Mouse (Mus musculus): Measurements from ENCODE around the gene Asb13. TPM values are rescaled to one million over a fixed set of nuclear protein-coding genes. Genes with fewer than 3 reads are reported as not detected.
A peak's percentile ranks its signal among the peaks of the same experiment; 100 is the strongest.

Gene Asb13
- 9.0 and 10.5 TPM in 2 replicates for polyA plus RNA-seq (2015; fragmentation: Nextera tagmentation; extraction: Ambion mirVana)

GRCm38 (mm10) chr13:3633895-3634811 is at the start of gene Asb13:
Asb13 (plus strand) TSS chr13:3634032.
- Histone ChIP-seq H3K36me3 (no peaks in the 10 kb centered on the region), H3K9ac (peak within 1 kb of the TSS; percentile 84), H3K4me1 (peaks cover 3% of the 10 kb centered on the region; the same call in 1 of the 2 replicates), H3K27me3 (no peaks in the 10 kb centered on the region), H3K4me2 (replicated peaks) (peak within 1 kb of the TSS; percentile 74), H3K27ac (no peak within 1 kb of the TSS), H3K4me3 (peak within 1 kb of the TSS; percentile 76), H3K9me3 (no peaks in the 10 kb centered on the region)
- ATAC-seq (ENCODE audit: low FRiP score, low read depth), result peak; percentile 92
- WGBS, result 1% methylated on average over 47 of the region's 47 CpGs

DNA sequence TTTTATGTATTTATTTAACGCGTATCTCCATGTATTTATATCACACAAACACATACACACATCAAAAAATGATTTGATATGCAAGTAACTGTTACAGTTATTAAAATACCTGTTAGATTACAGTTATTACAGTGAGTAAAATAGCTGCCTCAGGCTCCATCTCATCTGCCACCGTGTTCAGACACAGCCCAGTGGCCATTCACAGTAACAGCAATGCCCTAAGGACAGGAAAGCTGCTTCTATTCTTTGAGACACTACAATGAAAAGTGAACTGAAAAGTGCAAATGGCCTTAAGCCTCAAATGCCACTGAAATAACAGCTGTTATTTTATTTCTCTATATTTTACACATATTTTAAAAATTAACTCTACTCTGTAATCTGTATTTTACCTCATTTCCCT is 43.0 kb upstream of the Asb13 start:
- Histone ChIP-seq H3K27ac (no peak overlapping the region), H3K9me3 (no peaks in the 10 kb centered on the region), H3K9ac (no peak overlapping the region), H3K4me2 (replicated peaks) (no peak overlapping the region), H3K27me3 (no peaks in the 10 kb centered on the region), H3K4me1 (no peaks in the 10 kb centered on the region), H3K36me3 (peaks cover 70% of the 10 kb centered on the region), H3K4me3 (no peak overlapping the region)
- 87% methylated on average over 3 of the region's 3 CpGs for WGBS
- no peak for ATAC-seq (ENCODE audit: low FRiP score, low read depth)

- H3K4me1 ChIP-seq, result no peaks in the 10 kb centered on the region
- no peak overlapping the region for H3K4me2 ChIP-seq (replicated peaks)
- 96% methylated on average over 1 of the region's 1 CpGs for WGBS
- peaks cover 74% of the 10 kb centered on the region for H3K36me3 ChIP-seq
- no peak overlapping the region for H3K27ac ChIP-seq
- no peak for ATAC-seq (ENCODE audit: low FRiP score, low read depth)
- H3K27me3 ChIP-seq, result no peaks in the 10 kb centered on the region
- H3K4me3 ChIP-seq, result no peak overlapping the region
- H3K9ac ChIP-seq, result no peak overlapping the region
- H3K9me3 ChIP-seq, result no peaks in the 10 kb centered on the region
Observed at GRCm38 (mm10) chr13:3594311-3594710, 39.5 kb upstream of the Asb13 start.

DNA sequence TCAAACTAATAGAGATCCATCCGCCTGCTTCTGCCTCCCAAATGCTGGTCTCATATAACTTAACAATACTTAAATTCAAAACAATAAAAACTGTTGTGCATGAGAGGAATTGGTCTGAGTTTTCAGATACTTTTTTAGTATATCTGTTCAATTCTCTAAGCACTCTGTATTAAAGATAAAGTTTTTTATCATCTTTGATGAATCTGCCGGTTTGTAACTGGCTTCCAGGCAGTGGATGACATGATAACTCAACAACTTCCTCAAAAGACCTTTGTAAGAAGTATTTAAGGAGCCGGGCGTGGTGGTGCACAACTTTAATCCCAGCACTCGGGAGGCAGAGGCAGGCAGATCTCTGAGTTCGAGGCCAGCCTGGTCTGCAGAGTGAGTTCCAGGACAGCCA is 37.6 kb upstream of the Asb13 start:
- H3K27ac ChIP-seq, result no peak overlapping the region
- ATAC-seq (ENCODE audit: low FRiP score, low read depth), result no peak
- H3K36me3 ChIP-seq, result peaks cover 65% of the 10 kb centered on the region
- 97% methylated on average over 6 of the region's 6 CpGs for WGBS
- no peaks in the 10 kb centered on the region for H3K4me1 ChIP-seq
- H3K4me2 ChIP-seq (replicated peaks), result no peak overlapping the region
- no peak overlapping the region for H3K4me3 ChIP-seq
- no peak overlapping the region for H3K9ac ChIP-seq
- no peaks in the 10 kb centered on the region for H3K27me3 ChIP-seq
- no peaks in the 10 kb centered on the region for H3K9me3 ChIP-seq

- Histone ChIP-seq H3K4me2 (replicated peaks) (peak overlapping the region; percentile 73), H3K9ac (peak overlapping the region; percentile 92), H3K27me3 (no peaks in the 10 kb centered on the region), H3K4me1 (no peaks in the 10 kb centered on the region), H3K4me3 (peak overlapping the region; percentile 94), H3K27ac (no peak overlapping the region), H3K36me3 (0 out of 2 replicates have a peak, but pooled peaks cover 4% of the 10 kb centered on the region), H3K9me3 (peaks cover 4% of the 10 kb centered on the region; the same call in 1 of the 2 replicates)
- ATAC-seq (ENCODE audit: low FRiP score, low read depth), result no peak
- WGBS, result 24% methylated on average over 8 of the region's 8 CpGs
Observed at GRCm38 (mm10) chr13:3609780-3610117, 24.1 kb upstream of the Asb13 start.

GRCm38 (mm10) chr13:3610118-3610794 is 23.6 kb upstream of the Asb13 start:
- H3K4me3 ChIP-seq, result peak overlapping the region; percentile 94
- no peaks in the 10 kb centered on the region for H3K4me1 ChIP-seq
- H3K9ac ChIP-seq, result peak overlapping the region; percentile 92
- H3K27ac ChIP-seq, result peak overlapping the region; percentile 95
- H3K27me3 ChIP-seq, result no peaks in the 10 kb centered on the region
- under 1% methylated on average over 48 of the region's 50 CpGs for WGBS
- ATAC-seq (ENCODE audit: low FRiP score, low read depth), result peak; percentile 5
- H3K4me2 ChIP-seq (replicated peaks), result peak overlapping the region; percentile 73
- peaks cover 4% of the 10 kb centered on the region; the same call in 1 of the 2 replicates for H3K9me3 ChIP-seq
- 0 out of 2 replicates have a peak, but pooled peaks cover 4% of the 10 kb centered on the region for H3K36me3 ChIP-seq

DNA sequence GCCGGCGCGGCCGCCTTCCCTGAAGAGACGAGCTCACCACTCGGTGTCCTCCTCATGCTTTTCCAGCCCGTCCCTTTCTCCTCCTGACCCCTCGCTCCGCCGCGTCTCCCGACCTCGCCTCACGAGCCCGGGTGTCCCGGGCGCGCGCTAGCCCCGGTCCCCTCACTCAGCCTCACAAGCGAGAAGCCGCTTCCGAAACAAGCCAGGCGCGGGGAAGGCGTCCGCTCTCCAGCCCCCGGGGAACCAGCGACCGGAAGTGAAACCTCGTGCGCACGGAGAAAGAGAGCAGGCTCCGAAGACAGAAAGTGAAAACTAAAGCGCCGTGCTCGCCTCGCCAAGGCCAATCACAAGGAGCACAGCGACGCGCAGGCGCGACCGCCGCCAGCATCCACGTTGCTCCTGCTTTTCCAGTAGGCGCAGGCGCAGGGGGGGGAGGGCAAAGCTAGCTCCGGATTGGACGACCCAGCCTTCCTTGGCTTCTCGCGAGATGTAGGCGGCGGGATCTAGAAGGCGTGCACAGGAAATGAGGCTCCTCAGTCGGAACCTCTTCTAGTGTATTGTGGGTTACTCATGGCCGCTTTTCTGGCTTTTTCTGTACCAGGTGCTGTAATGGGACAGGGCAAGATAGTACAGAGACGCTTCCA is 22.9 kb upstream of the Asb13 start, which contains the start of gene Fam208b:
Fam208b (minus strand) TSS at position 314 of the 644 bp plus-strand sequence.
- peak; percentile 99 for ATAC-seq (ENCODE audit: low FRiP score, low read depth)
- Histone ChIP-seq H3K4me1 (no peaks in the 10 kb centered on the region), H3K9me3 (peaks cover 4% of the 10 kb centered on the region; the same call in 1 of the 2 replicates), H3K36me3 (0 out of 2 replicates have a peak, but pooled peaks cover 3% of the 10 kb centered on the region), H3K9ac (peak within 1 kb of the TSS; percentile 92), H3K27ac (peak within 1 kb of the TSS; percentile 95), H3K4me2 (replicated peaks) (peak within 1 kb of the TSS; percentile 73), H3K27me3 (no peaks in the 10 kb centered on the region), H3K4me3 (peak within 1 kb of the TSS; percentile 94)
- WGBS, result under 1% methylated on average over 58 of the region's 58 CpGs

- Histone ChIP-seq H3K9me3 (no peaks in the 10 kb centered on the region), H3K36me3 (no peaks in the 10 kb centered on the region), H3K4me1 (no peaks in the 10 kb centered on the region), H3K4me3 (no peak overlapping the region), H3K27ac (no peak overlapping the region), H3K27me3 (no peaks in the 10 kb centered on the region), H3K4me2 (replicated peaks) (no peak overlapping the region), H3K9ac (no peak overlapping the region)
- 64% methylated on average over 3 of the region's 3 CpGs for WGBS
- ATAC-seq (ENCODE audit: low FRiP score, low read depth), result no peak
Observed at GRCm38 (mm10) chr13:3627139-3627538, 6.7 kb upstream of the Asb13 start.

DNA sequence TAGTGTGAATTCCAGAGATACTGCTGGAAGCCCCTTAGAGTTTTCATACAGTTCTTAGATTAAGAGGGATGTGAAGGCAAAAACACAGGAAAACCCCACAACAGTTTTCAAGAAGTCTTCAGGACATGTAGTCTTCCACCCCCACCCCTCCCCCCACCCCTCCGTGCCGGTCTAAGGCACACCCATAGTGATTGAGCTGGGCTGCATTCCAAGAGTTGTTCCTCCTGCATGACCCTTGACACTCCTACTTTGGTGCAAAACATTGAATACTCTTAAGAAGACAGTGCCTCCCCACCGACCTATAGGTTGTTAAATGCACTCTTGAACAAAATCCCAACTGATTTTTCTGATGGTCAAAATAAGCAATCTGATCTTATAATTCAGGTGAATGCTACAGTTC is 5.7 kb upstream of the Asb13 start:
- no peaks in the 10 kb centered on the region for H3K36me3 ChIP-seq
- H3K4me2 ChIP-seq (replicated peaks), result no peak overlapping the region
- H3K27me3 ChIP-seq, result no peaks in the 10 kb centered on the region
- H3K4me1 ChIP-seq, result no peaks in the 10 kb centered on the region
- H3K4me3 ChIP-seq, result no peak overlapping the region
- no peaks in the 10 kb centered on the region for H3K9me3 ChIP-seq
- no peak overlapping the region for H3K9ac ChIP-seq
- no peak for ATAC-seq (ENCODE audit: low FRiP score, low read depth)
- no peak overlapping the region for H3K27ac ChIP-seq
- 21% methylated on average over 3 of the region's 3 CpGs for WGBS

- no peaks in the 10 kb centered on the region for H3K27me3 ChIP-seq
- ATAC-seq (ENCODE audit: low FRiP score, low read depth), result no peak
- H3K4me1 ChIP-seq, result peaks cover 3% of the 10 kb centered on the region; the same call in 1 of the 2 replicates
- H3K9ac ChIP-seq, result no peak overlapping the region
- H3K36me3 ChIP-seq, result no peaks in the 10 kb centered on the region
- no peaks in the 10 kb centered on the region for H3K9me3 ChIP-seq
- no peak overlapping the region for H3K4me2 ChIP-seq (replicated peaks)
- H3K27ac ChIP-seq, result no peak overlapping the region
- WGBS, result 82% methylated on average over 9 of the region's 9 CpGs
- H3K4me3 ChIP-seq, result no peak overlapping the region
Observed at GRCm38 (mm10) chr13:3632551-3632950, 1.3 kb upstream of the Asb13 start.

DNA sequence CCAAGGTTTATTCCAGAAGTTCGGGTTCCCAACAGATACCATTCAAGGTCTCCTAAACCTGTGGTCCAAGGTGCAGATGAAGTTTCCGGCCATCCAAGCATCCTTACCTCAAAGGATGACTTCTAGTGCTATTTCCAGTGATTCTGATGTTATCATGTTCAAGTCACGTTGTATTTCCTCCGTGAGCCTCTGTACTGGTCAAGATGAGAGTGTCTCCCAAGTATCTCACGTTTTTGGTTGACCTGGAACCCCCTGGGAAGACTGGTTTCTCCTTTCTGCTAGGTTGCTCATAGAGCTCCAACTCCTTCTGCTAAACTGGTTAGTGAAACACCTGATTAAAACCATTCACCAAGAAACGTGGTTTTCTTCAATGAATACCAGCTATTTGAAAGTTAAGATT is 701 bp upstream of the Asb13 start:
- 40% methylated on average over 6 of the region's 6 CpGs for WGBS
- Histone ChIP-seq H3K9me3 (no peaks in the 10 kb centered on the region), H3K36me3 (no peaks in the 10 kb centered on the region), H3K27ac (no peak overlapping the region), H3K4me3 (no peak overlapping the region), H3K9ac (no peak overlapping the region), H3K4me2 (replicated peaks) (peak overlapping the region; percentile 74; the same call in 1 of the 2 replicates), H3K4me1 (peaks cover 3% of the 10 kb centered on the region; the same call in 1 of the 2 replicates), H3K27me3 (no peaks in the 10 kb centered on the region)
- ATAC-seq (ENCODE audit: low FRiP score, low read depth), result no peak

- H3K9ac ChIP-seq, result no peak overlapping the region
- H3K4me3 ChIP-seq, result no peak overlapping the region
- H3K4me2 ChIP-seq (replicated peaks), result no peak overlapping the region
- no peaks in the 10 kb centered on the region for H3K36me3 ChIP-seq
- no peaks in the 10 kb centered on the region for H3K27me3 ChIP-seq
- 90% methylated on average over 3 of the region's 3 CpGs for WGBS
- ATAC-seq (ENCODE audit: low FRiP score, low read depth), result no peak
- peaks cover 3% of the 10 kb centered on the region; the same call in 1 of the 2 replicates for H3K4me1 ChIP-seq
- H3K9me3 ChIP-seq, result no peaks in the 10 kb centered on the region
- H3K27ac ChIP-seq, result no peak overlapping the region
Observed at GRCm38 (mm10) chr13:3635076-3635475, 1.2 kb downstream of the Asb13 start.
